Mouse (Mus musculus): ENCODE measurements at regions not wholly inside any gene's neighbourhood (a gene's known extent, or its start where the extent isn't known, plus 50 kb on each side); places are given as distances from the start of the nearest gene placed in this dataset.

DNA sequence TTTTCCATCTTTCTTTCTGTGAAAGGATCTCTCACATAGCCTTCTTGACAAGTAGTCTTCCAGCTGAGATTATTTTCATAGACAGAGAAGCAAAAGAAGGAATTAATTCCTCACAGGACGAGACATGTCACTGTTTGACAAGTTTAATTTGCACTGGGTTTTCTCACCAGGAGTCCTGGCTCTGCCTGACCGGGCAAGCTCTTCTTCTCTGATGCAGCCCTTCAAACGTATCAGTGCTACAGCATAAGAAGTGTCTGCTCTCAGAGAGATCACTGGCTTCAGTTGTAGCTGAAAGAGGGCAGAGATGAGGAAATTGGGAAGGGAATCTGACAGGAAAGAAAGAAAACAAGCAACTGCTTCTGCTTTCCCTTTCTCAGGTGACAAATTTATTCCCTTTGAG lies 201.8 kb upstream of the Slc39a10 start:
- Histone ChIP-seq H3K9me3 (ENCODE audit: control insufficient read depth, low read length) (no peaks in the 10 kb centered on the region), H3K4me2 (replicated peaks; ENCODE audit: low read depth) (no peak overlapping the region), H3K4me3 (ENCODE audit: low read depth, low read length) (no peak overlapping the region), H3K27ac (replicated peaks) (no peak overlapping the region), H3K27me3 (ENCODE audit: control insufficient read depth, insufficient read depth, low read length) (no peaks in the 10 kb centered on the region), H3K36me3 (ENCODE audit: control insufficient read depth, insufficient read depth, low read length) (no peaks in the 10 kb centered on the region), H3K9ac (ENCODE audit: low read length) (no peak overlapping the region), H3K4me1 (replicated peaks; ENCODE audit: control insufficient read depth, insufficient read depth) (no peaks in the 10 kb centered on the region)
- TF ChIP-seq EP300 (optimal IDR thresholded peaks at IDR 0.05): no peak
- TF ChIP-seq CTCF (IDR thresholded peaks at IDR 0.05; ENCODE audit: low read depth): no peak
- 43% methylated on average over 3 of the region's 3 CpGs for WGBS
- DNase-seq (ENCODE audit: low spot score) (no peak), ATAC-seq (ENCODE audit: low FRiP score, low TSS enrichment) (no peak)

GRCm38 (mm10) chr1:47093289-47093947 lies 200.8 kb upstream of the Slc39a10 start:
- WGBS: 49% methylated on average over 6 of the region's 6 CpGs
- no peak overlapping the region for H3K4me2 ChIP-seq (replicated peaks; ENCODE audit: low read depth)
- ATAC-seq (ENCODE audit: low FRiP score, low TSS enrichment) (no peak), DNase-seq (ENCODE audit: low spot score) (no peak)
- TF ChIP-seq EP300 (optimal IDR thresholded peaks at IDR 0.05) (no peak), CTCF (IDR thresholded peaks at IDR 0.05; ENCODE audit: low read depth) (no peak)
- no peaks in the 10 kb centered on the region for H3K36me3 ChIP-seq (ENCODE audit: control insufficient read depth, insufficient read depth, low read length)
- no peaks in the 10 kb centered on the region for H3K27me3 ChIP-seq (ENCODE audit: control insufficient read depth, insufficient read depth, low read length)
- H3K4me1 ChIP-seq (replicated peaks; ENCODE audit: control insufficient read depth, insufficient read depth): no peaks in the 10 kb centered on the region
- no peaks in the 10 kb centered on the region for H3K9me3 ChIP-seq (ENCODE audit: control insufficient read depth, low read length)
- no peak overlapping the region for H3K9ac ChIP-seq (ENCODE audit: low read length)
- H3K4me3 ChIP-seq (ENCODE audit: low read depth, low read length): no peak overlapping the region
- no peak overlapping the region for H3K27ac ChIP-seq (replicated peaks)

DNA sequence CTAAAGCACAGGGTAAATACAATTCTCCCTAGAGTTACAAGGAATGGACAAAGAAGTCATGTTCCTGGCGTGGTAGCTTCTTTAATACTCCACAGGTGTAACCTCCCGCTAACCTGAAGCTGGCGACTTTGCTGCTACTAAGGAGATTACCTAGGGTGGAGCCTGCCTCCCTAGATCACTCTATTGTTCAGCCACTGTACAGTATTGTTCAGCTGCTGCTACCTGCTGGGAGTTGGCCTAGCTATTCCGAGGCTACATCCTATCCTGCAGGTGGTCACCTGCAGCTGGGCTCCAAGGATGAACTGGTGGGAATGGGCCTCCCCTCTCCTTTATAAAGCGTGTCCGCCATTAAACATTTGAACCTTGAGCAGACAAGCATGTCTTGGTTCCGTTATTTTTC lies 183.8 kb upstream of the Slc39a10 start:
- Histone ChIP-seq H3K36me3 (ENCODE audit: control insufficient read depth, insufficient read depth, low read length) (no peaks in the 10 kb centered on the region), H3K9ac (ENCODE audit: low read length) (no peak overlapping the region), H3K4me3 (ENCODE audit: low read depth, low read length) (no peak overlapping the region), H3K4me2 (replicated peaks; ENCODE audit: low read depth) (no peak overlapping the region), H3K4me1 (replicated peaks; ENCODE audit: control insufficient read depth, insufficient read depth) (no peaks in the 10 kb centered on the region), H3K27ac (replicated peaks) (no peak overlapping the region), H3K27me3 (ENCODE audit: control insufficient read depth, insufficient read depth, low read length) (no peaks in the 10 kb centered on the region), H3K9me3 (ENCODE audit: control insufficient read depth, low read length) (no peaks in the 10 kb centered on the region)
- no peak for ATAC-seq (ENCODE audit: low FRiP score, low TSS enrichment)
- 86% methylated on average over 7 of the region's 7 CpGs for WGBS
- no peak for DNase-seq (ENCODE audit: low spot score)
- TF ChIP-seq CTCF (IDR thresholded peaks at IDR 0.05; ENCODE audit: low read depth) (no peak), EP300 (optimal IDR thresholded peaks at IDR 0.05) (no peak)

- Histone ChIP-seq H3K9me3 (ENCODE audit: control insufficient read depth, low read length) (no peaks in the 10 kb centered on the region), H3K4me2 (replicated peaks; ENCODE audit: low read depth) (no peak overlapping the region), H3K9ac (ENCODE audit: low read length) (no peak overlapping the region), H3K27ac (replicated peaks) (no peak overlapping the region), H3K4me1 (replicated peaks; ENCODE audit: control insufficient read depth, insufficient read depth) (no peaks in the 10 kb centered on the region), H3K27me3 (ENCODE audit: control insufficient read depth, insufficient read depth, low read length) (no peaks in the 10 kb centered on the region), H3K36me3 (ENCODE audit: control insufficient read depth, insufficient read depth, low read length) (no peaks in the 10 kb centered on the region), H3K4me3 (ENCODE audit: low read depth, low read length) (no peak overlapping the region)
- DNase-seq (ENCODE audit: low spot score) (no peak), ATAC-seq (ENCODE audit: low FRiP score, low TSS enrichment) (no peak)
- WGBS: 68% methylated on average over 1 of the region's 1 CpGs
- no peak for TF ChIP-seq CTCF (IDR thresholded peaks at IDR 0.05; ENCODE audit: low read depth)
- no peak for TF ChIP-seq EP300 (optimal IDR thresholded peaks at IDR 0.05)
Observed at GRCm38 (mm10) chr1:47058149-47058548, 165.5 kb upstream of the Slc39a10 start.

- Histone ChIP-seq H3K27me3 (ENCODE audit: control insufficient read depth, insufficient read depth, low read length) (no peaks in the 10 kb centered on the region), H3K36me3 (ENCODE audit: control insufficient read depth, insufficient read depth, low read length) (no peaks in the 10 kb centered on the region), H3K4me2 (replicated peaks; ENCODE audit: low read depth) (no peak overlapping the region), H3K9ac (ENCODE audit: low read length) (no peak overlapping the region), H3K4me1 (replicated peaks; ENCODE audit: control insufficient read depth, insufficient read depth) (no peaks in the 10 kb centered on the region), H3K4me3 (ENCODE audit: low read depth, low read length) (no peak overlapping the region), H3K27ac (replicated peaks) (no peak overlapping the region), H3K9me3 (ENCODE audit: control insufficient read depth, low read length) (no peaks in the 10 kb centered on the region)
- ATAC-seq (ENCODE audit: low FRiP score, low TSS enrichment) (no peak), DNase-seq (ENCODE audit: low spot score) (no peak)
- 44% methylated on average over 3 of the region's 3 CpGs for whole genome bisulfite sequencing
- TF ChIP-seq CTCF (IDR thresholded peaks at IDR 0.05; ENCODE audit: low read depth) (no peak), EP300 (optimal IDR thresholded peaks at IDR 0.05) (no peak)
Observed at GRCm38 (mm10) chr1:47057344-47057743, 164.7 kb upstream of the Slc39a10 start.

DNA sequence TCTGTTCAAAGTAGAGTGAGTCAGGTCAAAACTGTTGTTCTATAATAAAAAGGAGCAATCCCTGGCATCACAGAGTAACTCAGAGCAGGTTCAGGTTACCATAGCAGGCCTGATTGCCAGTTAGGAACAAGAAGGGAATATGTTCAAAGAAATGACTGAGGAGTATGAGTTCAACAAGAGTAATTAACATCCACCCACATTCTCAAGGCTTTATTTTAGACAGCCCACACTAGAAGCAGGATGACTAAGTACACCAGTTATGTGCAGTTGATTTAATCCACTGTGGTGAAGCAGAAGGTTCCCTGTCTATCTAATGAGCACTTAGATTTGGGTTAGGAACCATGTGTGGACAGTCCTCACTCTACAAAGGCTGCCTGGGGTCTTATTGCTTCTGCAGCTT lies 158.5 kb upstream of the Slc39a10 start:
- Histone ChIP-seq H3K4me3 (ENCODE audit: low read depth, low read length) (no peak overlapping the region), H3K4me1 (replicated peaks; ENCODE audit: control insufficient read depth, insufficient read depth) (no peaks in the 10 kb centered on the region), H3K4me2 (replicated peaks; ENCODE audit: low read depth) (no peak overlapping the region), H3K36me3 (ENCODE audit: control insufficient read depth, insufficient read depth, low read length) (no peaks in the 10 kb centered on the region), H3K27me3 (ENCODE audit: control insufficient read depth, insufficient read depth, low read length) (no peaks in the 10 kb centered on the region), H3K9me3 (ENCODE audit: control insufficient read depth, low read length) (no peaks in the 10 kb centered on the region), H3K9ac (ENCODE audit: low read length) (no peak overlapping the region), H3K27ac (replicated peaks) (no peak overlapping the region)
- no peak for DNase-seq (ENCODE audit: low spot score)
- ATAC-seq (ENCODE audit: low FRiP score, low TSS enrichment): no peak
- TF ChIP-seq CTCF (IDR thresholded peaks at IDR 0.05; ENCODE audit: low read depth) (no peak), EP300 (optimal IDR thresholded peaks at IDR 0.05) (no peak)
